Mouse (Mus musculus) olfactory bulb, adult 2 months (tissue): Measurements from ENCODE around the gene Txnrd1.

Experiments used
- CTCF ChIP-seq: fragments of 200-500 bp; IDR thresholded peaks from 2 replicates; pipeline ENCODE4 v1.5.1; 2012; ENCODE audit warnings: low read depth, mild to moderate bottlenecking, low read length, moderate library complexity; ENCODE audit not compliant: insufficient read depth
- POLR2A ChIP-seq: fragments of 200-500 bp; IDR thresholded peaks from 2 replicates; pipeline ENCODE4 v1.6.1; 2012; ENCODE audit warnings: mild to moderate bottlenecking, low read depth, low read length, moderate library complexity; ENCODE audit not compliant: insufficient read depth

DNA sequence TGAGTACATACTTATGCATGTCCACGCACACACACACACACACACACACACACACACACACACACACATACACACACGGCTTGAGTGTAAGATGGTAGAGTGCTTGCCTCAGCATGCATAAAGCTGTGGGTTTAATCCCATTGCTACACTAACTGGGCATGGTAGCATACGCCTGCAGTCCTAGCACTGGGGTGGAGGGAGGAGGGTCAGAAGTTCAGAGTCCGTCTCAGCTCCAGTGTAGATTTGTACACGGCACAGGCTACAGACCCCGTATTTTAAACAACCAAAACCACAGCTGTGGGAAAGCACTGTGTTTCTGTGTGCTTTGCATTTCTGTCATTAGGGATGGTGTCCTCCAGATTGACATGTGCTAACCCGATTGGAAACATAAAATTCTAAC, 57.7 kb downstream of the Txnrd1 start:
- TF ChIP-seq POLR2A (no peak), CTCF (no peak)
